ENCODE assay signal across 9 mouse cellular contexts in genomic region chr7:25088531-25088930, GRCm38 (mm10). TPM values are rescaled to one million over a fixed set of nuclear protein-coding genes. Genes with fewer than 3 reads are reported as not detected.
DNase-seq lines count a peak whose midpoint lies in the region; ATAC-seq lines count a peak whose summit lies in the region.
"Had no signal": no experiment of that assay in that cellular context is flagged by ENCODE, and none has a peak within 500 bp of the region (broad histone marks: within the 10 kb centered on the region; RNA-seq: fewer than 3 reads in every experiment).

No protein-coding gene starts in this region.

- DNase-seq in kidney, adult 8-10 months = no peak
- DNase-seq in CD4-positive, CD25-positive, alpha-beta regulatory T cell, adult 2 months (ENCODE audit: low read depth, low spot score) = peak; percentile 48
- DNase-seq in limb, embryonic 11.5 days (ENCODE audit: low spot score) = peak; percentile 42
- no peak for DNase-seq in spleen, postnatal 36 days (ENCODE audit: low spot score in 2 of 2)
- no peak for DNase-seq in gastrocnemius, postnatal 36 days
- DNase-seq: thymus, postnatal 14 days had no signal

- peak; percentile 28; the same call in 1 of the 2 replicates for ATAC-seq in kidney, embryonic 14.5 days (ENCODE audit: low FRiP score, low TSS enrichment)
- ATAC-seq in activated CD4-positive, CD25-positive, alpha-beta regulatory T cell, adult 4 months = peak; percentile 21
- ATAC-seq in limb, embryonic 11.5 days (ENCODE audit: insufficient number of reproducible peaks, low FRiP score, low TSS enrichment, low read depth) = peak; percentile 15; the same call in 1 of the 2 replicates
- ATAC-seq: Patski had no signal

- H3K4me1 ChIP-seq in kidney, embryonic 14.5 days (ENCODE audit: control insufficient read depth, insufficient read depth, low read length) = peaks cover 12% of the 10 kb centered on the region; the same call in 1 of the 2 replicates
- peaks cover 3% of the 10 kb centered on the region; the same call in 1 of the 2 replicates for H3K4me1 ChIP-seq in limb, embryonic 11.5 days (ENCODE audit: control insufficient read depth, insufficient read depth, low read length)

- H3K36me3 ChIP-seq in kidney, embryonic 14.5 days (ENCODE audit: control insufficient read depth, insufficient read depth, low read length) = peaks cover 20% of the 10 kb centered on the region
- peaks cover 5% of the 10 kb centered on the region; the same call in 1 of the 2 replicates for H3K36me3 ChIP-seq in limb, embryonic 11.5 days (ENCODE audit: control insufficient read depth, insufficient read depth, low read length)

- no peak overlapping the region for H3K4me2 ChIP-seq in kidney, embryonic 14.5 days (replicated peaks; ENCODE audit: low read depth, low read length)
- no peak overlapping the region for H3K4me2 ChIP-seq in limb, embryonic 11.5 days (ENCODE audit: low read depth, severe bottlenecking)

- intact Hi-C loops in gastrocnemius, postnatal 36 days (cut with DNase I) = no loop called here

- no peaks in the 10 kb centered on the region for H3K27me3 ChIP-seq in kidney, embryonic 14.5 days (ENCODE audit: control insufficient read depth, insufficient read depth, low read length)
- H3K27me3 ChIP-seq in limb, embryonic 11.5 days (ENCODE audit: control insufficient read depth, insufficient read depth, low read length) = no peaks in the 10 kb centered on the region
- H3K27me3 ChIP-seq: Patski had no signal

- no peak overlapping the region for H3K9ac ChIP-seq in kidney, embryonic 14.5 days (ENCODE audit: low read depth, low read length)
- H3K9ac ChIP-seq in limb, embryonic 11.5 days (ENCODE audit: low read length) = no peak overlapping the region

- 8% methylated on average over 10 of the region's 10 CpGs for WGBS in kidney, embryonic 14.5 days
- WGBS in limb, embryonic 11.5 days = 18% methylated on average over 10 of the region's 10 CpGs

- H3K9me3 ChIP-seq in kidney, embryonic 14.5 days (ENCODE audit: control insufficient read depth, low read length) = no peaks in the 10 kb centered on the region
- H3K9me3 ChIP-seq in limb, embryonic 11.5 days (ENCODE audit: control insufficient read depth, low read length) = no peaks in the 10 kb centered on the region

- H3K4me3 ChIP-seq in kidney, embryonic 14.5 days (ENCODE audit: low read length) = no peak overlapping the region
- H3K4me3 ChIP-seq in limb, embryonic 11.5 days (ENCODE audit: low read depth, low read length) = no peak overlapping the region

- no peak overlapping the region for H3K27ac ChIP-seq in kidney, embryonic 14.5 days (ENCODE audit: low read depth, low read length)
- no peak overlapping the region for H3K27ac ChIP-seq in limb, embryonic 11.5 days (replicated peaks; ENCODE audit: low read depth, low read length)

RNA-seq across cellular contexts. Expression of gene Zfp574, which starts 16.2 kb away (rescaled TPM):
- 21.9 and 33.4 TPM in 2 replicates for polyA plus RNA-seq in kidney, embryonic 14.5 days (2014; fragmentation: Nextera tagmentation; extraction: Ambion mirVana)
- 10 to 100 TPM in 1 of 2 experiments, 1 to 10 TPM in 1; 8.9 to 14.2 TPM for polyA plus RNA-seq in activated CD4-positive, CD25-positive, alpha-beta regulatory T cell, adult 4 months (2017; shearing (Covaris generic))
- polyA plus RNA-seq in limb, embryonic 11.5 days (2014; fragmentation: Nextera tagmentation; extraction: Ambion mirVana) = 28.1 and 30.1 TPM in 2 replicates
- total RNA-seq in gastrocnemius, postnatal 36 days (2021) = 1 to 10 TPM; 6.0 to 8.0 TPM

RNA-seq across cellular contexts. Expression of gene Grik5, which starts 16.4 kb away (rescaled TPM):
- 13.2 and 14.2 TPM in 2 replicates for polyA plus RNA-seq in kidney, embryonic 14.5 days (2014; fragmentation: Nextera tagmentation; extraction: Ambion mirVana)
- 1 to 10 TPM; 2.2 to 2.4 TPM for polyA plus RNA-seq in activated CD4-positive, CD25-positive, alpha-beta regulatory T cell, adult 4 months (2017; shearing (Covaris generic))
- polyA plus RNA-seq in limb, embryonic 11.5 days (2014; fragmentation: Nextera tagmentation; extraction: Ambion mirVana) = 9.7 and 10.0 TPM in 2 replicates
- total RNA-seq in gastrocnemius, postnatal 36 days (2021) = 1 to 10 TPM; 2.6 to 3.2 TPM

Comparison
In these comparisons a context has a peak if more than half of its experiments do, and no peak if none do; other contexts are left out.
1. DNase-seq: peak in CD4-positive, CD25-positive, alpha-beta regulatory T cell, adult 2 months (single experiment) and limb, embryonic 11.5 days (single experiment); none in kidney, adult 8-10 months (0 of 2), spleen, postnatal 36 days (0 of 2) and gastrocnemius, postnatal 36 days (0 of 2).
2. Peak in every context shown above with its lines, with median percentiles within 50 percentile points of each other: ATAC-seq.